13 mouse cellular contexts compared by ENCODE assay signal in the genomic region with DNA sequence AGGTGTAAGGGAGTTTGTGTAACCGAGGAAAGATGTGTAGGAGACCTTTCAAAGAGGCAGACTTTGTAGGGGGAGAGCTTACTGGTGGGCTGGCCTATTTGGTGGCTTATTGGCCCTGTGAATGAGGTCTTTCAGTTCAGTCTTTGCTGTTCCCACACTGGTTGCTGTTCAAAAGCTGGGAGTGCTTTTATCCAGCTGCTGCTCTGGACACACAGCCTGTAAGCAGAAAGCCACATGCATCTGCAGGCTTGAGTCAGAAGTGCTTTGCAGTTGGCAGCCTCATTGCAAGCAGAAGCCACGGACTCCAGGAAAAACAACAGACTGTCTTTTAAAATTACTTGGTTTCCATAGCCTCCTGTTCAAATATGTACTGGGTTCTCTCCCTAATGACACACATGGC. TPM values are rescaled to one million over a fixed set of nuclear protein-coding genes. Genes with fewer than 3 reads are reported as not detected.
DNase-seq lines count a peak whose midpoint lies in the region; ATAC-seq and TF ChIP-seq lines count a peak whose summit lies in the region.
"Had no signal": no experiment of that assay in that cellular context is flagged by ENCODE, and none has a peak within 500 bp of the region (broad histone marks: within the 10 kb centered on the region; RNA-seq: fewer than 3 reads in every experiment).

No protein-coding gene starts in this region.

- WGBS in limb, embryonic 14.5 days: 50% methylated on average over 2 of the region's 2 CpGs
- 22% methylated on average over 2 of the region's 2 CpGs for WGBS in neural tube, embryonic 15.5 days

- no peaks in the 10 kb centered on the region for H3K36me3 ChIP-seq in limb, embryonic 14.5 days (ENCODE audit: control insufficient read depth, insufficient read depth, low read length)
- no peaks in the 10 kb centered on the region for H3K36me3 ChIP-seq in neural tube, embryonic 15.5 days

- H3K9me3 ChIP-seq in limb, embryonic 14.5 days (ENCODE audit: control insufficient read depth, low read length): no peaks in the 10 kb centered on the region
- no peaks in the 10 kb centered on the region for H3K9me3 ChIP-seq in neural tube, embryonic 15.5 days (replicated peaks)
- H3K9me3 ChIP-seq: liver, embryonic 12.5 days; megakaryocyte, embryonic 14.5 days had no signal

- no peak overlapping the region for H3K4me2 ChIP-seq in limb, embryonic 14.5 days (replicated peaks; ENCODE audit: low read depth, low read length, severe bottlenecking)
- no peak overlapping the region for H3K4me2 ChIP-seq in neural tube, embryonic 15.5 days
- H3K4me2 ChIP-seq: liver, embryonic 12.5 days had no signal

- H3K27me3 ChIP-seq in limb, embryonic 14.5 days (ENCODE audit: control insufficient read depth, insufficient read depth, low read length): no peaks in the 10 kb centered on the region
- no peaks in the 10 kb centered on the region for H3K27me3 ChIP-seq in neural tube, embryonic 15.5 days (replicated peaks)
- H3K27me3 ChIP-seq: liver, embryonic 12.5 days; megakaryocyte, embryonic 14.5 days had no signal

- intact Hi-C loops in left cerebral cortex, postnatal 14 days (cut with DNase I): no loop called here

- 0 out of 2 replicates have a peak, but pooled peaks cover 2% of the 10 kb centered on the region for H3K4me1 ChIP-seq in limb, embryonic 14.5 days (ENCODE audit: control insufficient read depth, insufficient read depth, low read length)
- no peaks in the 10 kb centered on the region for H3K4me1 ChIP-seq in neural tube, embryonic 15.5 days

- peak; percentile 8 for DNase-seq in adrenal gland, postnatal 10 days
- DNase-seq in adrenal gland, adult 18-20 months (ENCODE audit: low spot score in 2 of 2): no peak
- DNase-seq in gastrocnemius, postnatal 25 days: peak; percentile 27
- no peak for DNase-seq in gastrocnemius, adult 8-10 months (ENCODE audit: low spot score in 2 of 2)
- DNase-seq in left cerebral cortex, postnatal 14 days (ENCODE audit: low spot score in 2 of 2): peak; percentile 26 to 45
- no peak for DNase-seq in left cerebral cortex, adult 11 months (ENCODE audit: low spot score)
- no peak for DNase-seq in limb, embryonic 14.5 days (ENCODE audit: low spot score)
- DNase-seq: cerebellum, adult 8-10 months; kidney, adult 11 months; kidney, postnatal 4 days had no signal

- no peak for TF ChIP-seq POLR2A in limb, embryonic 14.5 days (IDR thresholded peaks at IDR 0.05; ENCODE audit: borderline replicate concordance, extremely low read depth, insufficient read depth, insufficient read length)

- no peak overlapping the region for H3K27ac ChIP-seq in limb, embryonic 14.5 days (replicated peaks; ENCODE audit: low read depth, low read length)
- H3K27ac ChIP-seq in neural tube, embryonic 15.5 days (replicated peaks): no peak overlapping the region
- H3K27ac ChIP-seq: liver, embryonic 12.5 days had no signal

- no peak overlapping the region for H3K9ac ChIP-seq in limb, embryonic 14.5 days (ENCODE audit: low read depth, low read length, severe bottlenecking)
- H3K9ac ChIP-seq in neural tube, embryonic 15.5 days (replicated peaks): no peak overlapping the region
- H3K9ac ChIP-seq: liver, embryonic 12.5 days had no signal

- no peak overlapping the region for H3K4me3 ChIP-seq in limb, embryonic 14.5 days (replicated peaks; ENCODE audit: low read length)
- H3K4me3 ChIP-seq in neural tube, embryonic 15.5 days (replicated peaks): no peak overlapping the region
- H3K4me3 ChIP-seq: liver, embryonic 12.5 days; megakaryocyte, embryonic 14.5 days had no signal

- ATAC-seq in limb, embryonic 14.5 days (ENCODE audit: low FRiP score, low read depth): peak; percentile 50; the same call in 1 of the 2 replicates
- no peak for ATAC-seq in neural tube, embryonic 15.5 days (ENCODE audit: low FRiP score)
- ATAC-seq: liver, embryonic 12.5 days had no signal

RNA-seq across cellular contexts. Expression of a gene that starts 16.6 kb away (rescaled TPM):
- total RNA-seq in adrenal gland, postnatal 10 days (2021): 10 to 100 TPM; 42.3 to 45.6 TPM
- 10 to 100 TPM; 48.7 to 58.0 TPM for total RNA-seq in adrenal gland, adult 18-20 months (2021)
- 10 to 100 TPM; 27.0 to 32.7 TPM for total RNA-seq in gastrocnemius, postnatal 25 days (2021)
- 10 to 100 TPM; 29.8 to 45.2 (median 39.3) TPM for total RNA-seq in gastrocnemius, adult 8-10 months (2022)
- 10 to 100 TPM; 75.0 to 76.0 TPM for total RNA-seq in left cerebral cortex, postnatal 14 days (2021)
- 5.8 and 6.7 TPM in 2 replicates for polyA plus RNA-seq in limb, embryonic 14.5 days (2012; rRNA removed)
- 4.9 and 5.2 TPM in 2 replicates for polyA plus RNA-seq in limb, embryonic 14.5 days (2014; fragmentation: Nextera tagmentation; extraction: Ambion mirVana)
- 8.6 and 9.3 TPM in 2 replicates for polyA plus RNA-seq in neural tube, embryonic 15.5 days (2015; fragmentation: Nextera tagmentation; extraction: Ambion mirVana)

Comparison
In these comparisons a context has a peak if more than half of its experiments do, and no peak if none do; other contexts are left out.
1. DNase-seq: peak in adrenal gland, postnatal 10 days (single experiment), gastrocnemius, postnatal 25 days (single experiment) and left cerebral cortex, postnatal 14 days (2 of 2); none in adrenal gland, adult 18-20 months (0 of 2), gastrocnemius, adult 8-10 months (0 of 2), left cerebral cortex, adult 11 months (single experiment) and limb, embryonic 14.5 days (single experiment).